Mouse (Mus musculus): ENCODE data around the gene Gabrb2. TPM values are rescaled to one million over a fixed set of nuclear protein-coding genes. Genes with fewer than 3 reads are reported as not detected.

The Gabrb2 gene
- polyA plus RNA-seq, 1 experiment from 2014 or later: 12.9 TPM

GRCm38 (mm10) chr11:42650111-42650510 is 230.6 kb downstream of the Gabrb2 start:
- H3K9me3 ChIP-seq (replicated peaks; ENCODE audit: control insufficient read depth, low read length): no peaks in the 10 kb centered on the region
- no peaks in the 10 kb centered on the region for H3K4me1 ChIP-seq (ENCODE audit: control insufficient read depth, insufficient read depth, low read length)
- peak; percentile 56 for DNase-seq (ENCODE audit: low spot score)
- 68% methylated on average over 5 of the region's 5 CpGs for WGBS
- no peak overlapping the region for H3K27ac ChIP-seq (ENCODE audit: low read depth, low read length)
- H3K4me2 ChIP-seq (ENCODE audit: low read length): no peak overlapping the region
- H3K4me3 ChIP-seq (ENCODE audit: low read depth, low read length): no peak overlapping the region
- H3K36me3 ChIP-seq (ENCODE audit: control insufficient read depth, insufficient read depth, low read length): no peaks in the 10 kb centered on the region
- peak; percentile 57; the same call in 1 of the 2 replicates for ATAC-seq
- H3K9ac ChIP-seq (ENCODE audit: low read length): no peak overlapping the region
- H3K27me3 ChIP-seq (replicated peaks; ENCODE audit: control insufficient read depth, insufficient read depth, low read length): no peaks in the 10 kb centered on the region

GRCm38 (mm10) chr11:42651572-42651971 is 232.0 kb downstream of the Gabrb2 start:
- Histone ChIP-seq H3K27ac (ENCODE audit: low read depth, low read length) (no peak overlapping the region), H3K4me1 (ENCODE audit: control insufficient read depth, insufficient read depth, low read length) (no peaks in the 10 kb centered on the region), H3K36me3 (ENCODE audit: control insufficient read depth, insufficient read depth, low read length) (no peaks in the 10 kb centered on the region), H3K4me3 (ENCODE audit: low read depth, low read length) (no peak overlapping the region), H3K9ac (ENCODE audit: low read length) (no peak overlapping the region), H3K4me2 (ENCODE audit: low read length) (no peak overlapping the region), H3K9me3 (replicated peaks; ENCODE audit: control insufficient read depth, low read length) (no peaks in the 10 kb centered on the region), H3K27me3 (replicated peaks; ENCODE audit: control insufficient read depth, insufficient read depth, low read length) (no peaks in the 10 kb centered on the region)
- ATAC-seq (no peak), DNase-seq (ENCODE audit: low spot score) (no peak)

- Histone ChIP-seq H3K27ac (ENCODE audit: low read depth, low read length) (no peak overlapping the region), H3K4me2 (ENCODE audit: low read length) (no peak overlapping the region), H3K4me3 (ENCODE audit: low read depth, low read length) (no peak overlapping the region), H3K36me3 (ENCODE audit: control insufficient read depth, insufficient read depth, low read length) (no peaks in the 10 kb centered on the region), H3K27me3 (replicated peaks; ENCODE audit: control insufficient read depth, insufficient read depth, low read length) (no peaks in the 10 kb centered on the region), H3K9ac (ENCODE audit: low read length) (no peak overlapping the region), H3K4me1 (ENCODE audit: control insufficient read depth, insufficient read depth, low read length) (no peaks in the 10 kb centered on the region), H3K9me3 (replicated peaks; ENCODE audit: control insufficient read depth, low read length) (no peaks in the 10 kb centered on the region)
- WGBS: 11% methylated on average over 3 of the region's 3 CpGs
- peak; percentile 96 for ATAC-seq
- peak; percentile 95 for DNase-seq (ENCODE audit: low spot score)
Measured at GRCm38 (mm10) chr11:42654189-42654588, 234.6 kb downstream of the Gabrb2 start.

- Histone ChIP-seq H3K4me3 (ENCODE audit: low read depth, low read length) (no peak overlapping the region), H3K9me3 (replicated peaks; ENCODE audit: control insufficient read depth, low read length) (no peaks in the 10 kb centered on the region), H3K36me3 (ENCODE audit: control insufficient read depth, insufficient read depth, low read length) (no peaks in the 10 kb centered on the region), H3K4me2 (ENCODE audit: low read length) (no peak overlapping the region), H3K4me1 (ENCODE audit: control insufficient read depth, insufficient read depth, low read length) (no peaks in the 10 kb centered on the region), H3K9ac (ENCODE audit: low read length) (no peak overlapping the region), H3K27me3 (replicated peaks; ENCODE audit: control insufficient read depth, insufficient read depth, low read length) (no peaks in the 10 kb centered on the region), H3K27ac (ENCODE audit: low read depth, low read length) (no peak overlapping the region)
- ATAC-seq (no peak), DNase-seq (ENCODE audit: low spot score) (no peak)
- 88% methylated on average over 4 of the region's 4 CpGs for WGBS
Measured at GRCm38 (mm10) chr11:42668657-42669056, 249.1 kb downstream of the Gabrb2 start.

Other genes starting within 250 kb of the Gabrb2 start
- gene Gabra1, start 236.8 kb upstream of the Gabrb2 start, polyA plus RNA-seq (2014; fragmentation: Nextera tagmentation; extraction: Ambion mirVana): 13.3 and 15.0 TPM in 2 replicates
- not detected in 2 replicates for gene Gabra6, start 98.7 kb upstream of the Gabrb2 start, polyA plus RNA-seq (2014; fragmentation: Nextera tagmentation; extraction: Ambion mirVana)

Measured in forebrain, embryonic 14.5 days (tissue).